Mouse (Mus musculus) thymus, postnatal 25 days (tissue): ENCODE measurements around the gene Gm5168.
"Not testable (repeated sequence)": the region's sequence is repeated elsewhere in the genome, so short reads cannot be mapped to it uniquely, and the experiment has no call there.

ENCODE experiments used
- DNase-seq: peaks from one replicate; pipeline ENCODE4 v3.0.0; 2022

Gm5168 gene

DNA sequence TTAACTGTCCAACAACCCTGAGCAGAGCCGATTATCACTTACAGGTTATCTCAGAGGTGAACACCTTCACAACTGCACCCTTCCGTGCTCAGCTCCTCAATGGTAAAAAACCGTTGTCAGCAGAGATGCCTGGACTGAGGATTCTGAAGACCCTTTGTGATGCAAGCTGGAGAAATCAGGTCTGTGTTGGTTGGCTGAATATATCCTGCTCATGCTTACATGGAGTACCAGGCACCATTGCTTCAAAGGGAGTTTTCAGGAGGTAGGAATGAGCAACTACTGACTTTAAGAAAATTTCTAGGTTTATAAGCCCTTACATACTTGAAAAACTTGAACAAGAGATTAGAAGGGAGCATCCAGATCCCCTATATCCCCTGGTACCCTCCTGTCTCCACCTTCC, at the start of gene Gm5168:
Gm5168 (minus strand) TSS at position 101 of the 400 bp plus-strand sequence.
- DNase-seq: not testable (repeated sequence)
